Mouse (Mus musculus): ENCODE results near the gene Per1.

GRCm38 (mm10) chr11:69065394-69065925, 29.6 kb upstream of the Per1 start:
- no peak for TF ChIP-seq EP300 (IDR thresholded peaks at IDR 0.05; ENCODE audit: insufficient read depth, low read depth, low read length)
- TF ChIP-seq CTCF (IDR thresholded peaks at IDR 0.05) = no peak
